Mouse (Mus musculus) E14TG2a.4 (cell line): ENCODE measurements around the gene Rnf187.

ENCODE experiments used
- CTCF ChIP-seq: conservative IDR thresholded peaks from 2 replicates; pipeline ENCODE4 v1.5.1; 2014; ENCODE audit warnings: low read length
- NANOG ChIP-seq: IDR thresholded peaks from 2 replicates; pipeline ENCODE4 v1.6.1; 2014; ENCODE audit warnings: borderline replicate concordance, low read length, mixed read lengths

DNA sequence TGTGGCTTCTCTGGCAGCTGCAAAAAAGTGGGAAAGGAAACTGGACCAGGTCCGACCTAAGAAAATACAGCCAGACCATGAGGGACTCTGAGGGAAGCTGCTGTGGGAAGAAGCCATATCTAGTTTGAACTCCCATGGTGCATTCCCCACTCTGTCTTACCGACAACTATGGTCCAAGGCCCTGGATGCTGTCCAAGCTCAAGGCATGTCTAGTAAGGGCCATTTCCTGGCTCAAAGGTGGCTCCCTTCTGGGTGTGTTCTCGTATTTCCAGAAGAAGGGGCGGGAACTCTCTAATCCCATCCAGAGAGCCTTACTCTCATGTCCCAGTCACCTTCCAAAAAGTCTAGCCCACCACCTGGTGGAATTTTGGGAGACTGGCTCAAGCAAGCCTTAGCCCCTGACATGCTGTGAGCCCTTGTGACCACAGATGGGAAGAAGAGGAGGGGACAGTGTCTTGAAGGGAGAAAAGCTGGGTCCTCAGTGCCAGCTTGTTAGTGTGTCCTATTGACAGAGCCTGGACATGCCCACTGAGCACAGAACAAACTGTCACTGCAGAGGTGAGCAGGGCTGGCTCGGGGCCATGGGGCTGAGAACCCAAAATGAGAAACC is 41.8 kb upstream of the Rnf187 start:
- TF ChIP-seq CTCF (no peak), NANOG (no peak)
